Mouse (Mus musculus): ENCODE results near the gene Ndufb4. TPM values are rescaled to one million over a fixed set of nuclear protein-coding genes. Genes with fewer than 3 reads are reported as not detected.

The Ndufb4 gene
- polyA plus RNA-seq, 1 experiment: 93.1 TPM

DNA sequence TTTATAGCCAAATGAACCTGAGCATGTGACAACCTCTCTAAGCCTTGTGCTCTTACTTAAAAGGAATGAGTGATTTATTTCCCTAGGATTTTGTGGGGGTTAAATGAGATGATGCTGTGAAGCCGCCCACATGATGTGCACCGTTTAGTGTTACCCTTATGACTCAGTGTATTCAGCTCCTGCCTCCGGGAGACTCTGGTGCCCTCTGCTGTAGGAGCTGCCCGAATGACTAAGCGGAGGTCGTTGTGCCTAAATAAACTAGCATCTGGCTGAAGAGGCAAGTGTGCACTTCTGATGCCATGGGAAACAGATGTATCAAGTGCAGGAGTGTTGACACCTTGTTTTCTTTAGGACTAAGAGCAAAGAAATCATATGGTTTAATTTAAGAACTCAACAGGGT lies 18.1 kb downstream of the Ndufb4 start:
- DNase-seq (ENCODE audit: low read depth): no peak

DNA sequence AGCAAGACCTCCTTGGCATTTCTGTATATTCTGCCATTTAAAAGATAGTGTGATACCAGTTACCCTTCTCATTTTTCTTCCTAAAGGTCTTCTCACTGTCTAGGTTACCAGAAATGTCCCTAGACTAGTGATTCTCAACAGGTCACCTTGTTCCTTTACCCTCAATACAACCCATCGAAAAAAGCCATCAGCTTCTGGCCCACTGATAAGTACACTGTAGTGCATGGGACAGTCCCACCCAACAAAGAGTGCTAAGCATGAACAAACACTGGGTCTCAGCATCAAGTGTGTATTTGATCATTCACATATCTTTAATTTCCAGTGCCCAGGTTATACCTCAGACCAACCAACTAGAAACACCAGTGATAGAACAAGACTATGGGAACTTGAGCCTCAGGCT lies 19.2 kb downstream of the Ndufb4 start:
- DNase-seq (ENCODE audit: low read depth): no peak

- DNase-seq (ENCODE audit: low read depth): no peak
Measured at GRCm38 (mm10) chr16:37634578-37634977, 19.7 kb downstream of the Ndufb4 start.

- DNase-seq (ENCODE audit: low read depth): no peak
Measured at GRCm38 (mm10) chr16:37629011-37629410, 25.2 kb downstream of the Ndufb4 start.

DNA sequence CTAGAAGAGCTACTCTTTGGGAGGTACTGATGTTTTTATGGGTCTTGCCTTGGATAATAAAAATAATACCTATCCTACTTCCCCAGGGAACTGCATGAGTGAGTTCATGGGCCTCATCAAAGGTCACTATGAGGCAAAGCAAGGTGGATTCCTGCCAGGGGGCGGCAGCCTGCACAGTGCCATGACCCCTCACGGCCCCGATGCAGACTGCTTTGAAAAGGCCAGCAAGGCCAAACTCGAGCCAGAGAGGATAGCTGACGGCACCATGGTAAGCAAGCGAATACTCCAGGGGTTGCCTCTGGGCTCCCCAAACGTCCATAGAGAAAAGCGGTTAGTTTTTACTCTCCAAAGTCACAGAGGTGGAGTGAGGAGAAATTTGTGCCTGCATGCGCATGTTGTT lies 25.9 kb downstream of the Ndufb4 start:
- DNase-seq (ENCODE audit: low read depth): no peak

GRCm38 (mm10) chr16:37626388-37626949 lies 27.8 kb downstream of the Ndufb4 start:
- DNase-seq (ENCODE audit: low read depth): no peak

GRCm38 (mm10) chr16:37622919-37623318 lies 31.3 kb downstream of the Ndufb4 start:
- no peak for DNase-seq (ENCODE audit: low read depth)

GRCm38 (mm10) chr16:37622403-37622802 lies 31.9 kb downstream of the Ndufb4 start:
- DNase-seq (ENCODE audit: low read depth): no peak

DNA sequence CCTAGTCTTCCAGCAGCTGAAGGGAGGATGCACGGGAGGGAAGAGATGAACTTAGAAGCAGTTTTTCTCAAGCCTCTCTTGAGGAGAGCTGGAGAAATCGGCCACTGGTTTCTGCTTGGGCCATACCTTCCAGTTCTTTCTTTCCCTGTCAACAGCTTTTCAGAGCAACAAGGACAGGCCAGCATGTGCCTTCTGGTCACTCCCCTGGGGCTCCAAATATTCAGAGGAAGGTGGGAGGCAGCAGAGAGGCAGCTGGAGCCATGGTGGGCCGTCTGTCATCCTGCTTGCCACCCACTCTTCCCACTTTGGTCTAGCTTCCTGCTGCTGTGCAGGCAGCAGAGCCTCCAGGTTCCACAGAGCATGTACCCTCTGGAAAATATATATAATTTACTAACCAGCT lies 36.6 kb downstream of the Ndufb4 start:
- no peak for DNase-seq (ENCODE audit: low read depth)

DNA sequence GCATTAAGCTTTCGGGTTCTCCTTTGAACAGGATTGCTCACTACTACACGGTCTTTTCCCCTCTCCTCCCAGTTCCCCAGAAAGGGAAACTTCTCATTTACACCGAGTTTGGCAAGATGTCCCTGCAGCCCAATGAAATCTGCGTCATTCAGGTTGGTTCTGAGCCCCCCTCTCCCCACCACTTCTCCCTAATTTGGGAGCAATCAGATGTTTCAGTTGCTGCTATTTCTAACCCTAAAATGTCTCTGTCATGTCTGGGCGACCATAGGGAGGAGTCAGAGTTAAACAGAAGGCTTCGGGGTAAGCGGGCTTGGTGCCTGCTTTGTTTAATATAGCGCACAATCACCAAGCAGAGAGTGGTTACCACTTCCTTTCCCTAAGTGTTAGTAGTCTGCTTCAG lies 38.1 kb downstream of the Ndufb4 start:
- DNase-seq (ENCODE audit: low read depth): no peak

GRCm38 (mm10) chr16:37615429-37615828 lies 38.8 kb downstream of the Ndufb4 start:
- DNase-seq (ENCODE audit: low read depth): no peak

DNA sequence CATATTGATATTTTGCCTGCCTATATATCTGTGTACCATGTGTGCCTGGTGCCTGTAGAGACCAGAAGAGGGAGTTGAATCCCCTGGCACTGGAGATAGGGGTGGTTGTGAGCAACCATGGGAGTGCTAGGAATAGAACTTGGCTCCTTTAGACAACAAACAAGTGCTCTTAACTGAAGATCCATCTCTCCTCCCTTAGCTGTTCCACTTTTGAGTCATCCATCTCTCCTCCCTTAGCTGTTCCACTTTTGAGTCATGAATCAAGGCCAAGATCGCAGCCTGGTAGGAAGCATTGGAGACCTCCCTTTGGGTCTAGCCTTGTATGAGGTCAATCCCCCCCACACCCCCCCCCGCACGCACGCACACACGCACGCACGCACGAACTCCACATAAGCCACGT lies 39.7 kb downstream of the Ndufb4 start:
- DNase-seq (ENCODE audit: low read depth): no peak

GRCm38 (mm10) chr16:37612013-37612412 lies 42.2 kb downstream of the Ndufb4 start:
- DNase-seq (ENCODE audit: low read depth): no peak

DNA sequence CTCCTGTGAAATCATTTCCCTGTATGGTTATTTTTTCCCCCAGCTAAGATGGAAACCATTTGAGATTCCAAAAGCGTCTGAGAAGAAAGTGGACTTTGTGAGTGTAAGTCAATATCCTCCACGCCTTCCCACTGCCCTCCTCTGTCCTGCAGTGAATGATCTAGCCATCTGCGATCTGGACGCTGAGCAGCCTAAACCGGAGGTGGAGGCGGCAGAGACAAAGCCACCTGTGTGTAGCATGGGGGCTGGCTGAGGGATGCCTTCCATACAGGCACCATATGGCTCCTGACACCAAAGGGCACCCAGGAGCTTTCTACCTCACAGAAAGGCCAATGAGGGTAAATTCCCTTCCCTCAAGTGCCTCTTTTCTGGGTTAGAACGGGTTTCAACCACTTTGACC lies 43.2 kb downstream of the Ndufb4 start:
- DNase-seq (ENCODE audit: low read depth): no peak

DNA sequence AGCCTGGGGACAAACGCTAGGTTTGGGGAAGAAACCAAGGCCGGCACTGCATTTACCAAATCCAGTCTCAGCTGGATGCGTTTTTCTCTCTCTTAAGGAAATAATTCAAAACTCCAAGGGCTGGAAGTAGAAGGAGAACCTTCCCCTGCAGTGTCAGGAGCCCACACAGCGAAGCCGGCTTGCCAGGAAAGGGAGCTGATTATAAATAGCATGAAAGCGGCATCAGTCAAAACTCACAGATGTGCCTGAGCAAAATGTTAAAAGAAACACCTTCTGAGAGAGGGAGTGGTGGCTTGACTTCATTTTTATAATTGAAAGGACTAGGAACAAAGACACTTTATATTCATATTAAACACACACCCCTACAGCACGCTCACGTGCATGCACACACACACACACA lies 43.9 kb downstream of the Ndufb4 start:
- no peak for DNase-seq (ENCODE audit: low read depth)

DNA sequence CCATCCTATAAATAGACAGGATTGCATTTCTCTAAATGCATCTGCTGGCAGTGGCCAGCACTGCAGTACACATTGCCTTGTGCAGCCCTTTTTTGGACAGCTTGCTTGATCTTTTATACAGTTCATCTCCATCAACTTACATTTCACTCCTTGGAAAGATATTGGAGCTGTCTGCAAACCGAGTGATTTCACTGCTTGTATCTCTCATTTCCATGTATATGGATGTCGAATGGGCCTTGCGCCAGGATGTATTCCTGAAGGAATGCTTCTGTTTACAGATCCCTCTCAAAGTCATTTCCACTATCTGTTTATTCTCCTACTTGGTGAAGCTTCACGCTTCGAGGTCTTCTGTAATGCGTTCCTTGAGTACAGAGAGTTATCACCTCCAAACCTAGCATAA lies 50.0 kb downstream of the Ndufb4 start:
- DNase-seq (ENCODE audit: low read depth): no peak

- no peak for DNase-seq (ENCODE audit: low read depth)
Measured at GRCm38 (mm10) chr16:37603431-37603830, 50.8 kb downstream of the Ndufb4 start.

DNA sequence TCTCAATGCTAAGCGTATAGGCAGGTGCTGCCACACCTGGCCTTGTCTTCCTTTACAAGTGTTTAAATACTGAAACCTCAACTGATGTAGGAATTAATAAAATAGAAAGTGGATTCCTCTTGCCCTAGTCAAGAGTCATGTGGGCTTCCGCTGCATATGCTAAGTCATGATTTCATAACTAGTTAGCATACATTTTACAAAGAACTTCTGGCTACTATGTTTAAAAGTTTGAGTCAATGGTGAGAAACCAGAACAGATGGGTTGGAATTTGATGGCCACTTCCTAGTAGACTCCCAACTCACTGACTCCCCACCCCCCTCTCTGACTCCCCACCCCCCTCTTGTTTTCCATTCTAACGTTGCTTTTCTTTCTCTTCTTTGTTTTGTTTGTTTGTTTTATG lies 54.9 kb downstream of the Ndufb4 start:
- no peak for DNase-seq (ENCODE audit: low read depth)

DNA sequence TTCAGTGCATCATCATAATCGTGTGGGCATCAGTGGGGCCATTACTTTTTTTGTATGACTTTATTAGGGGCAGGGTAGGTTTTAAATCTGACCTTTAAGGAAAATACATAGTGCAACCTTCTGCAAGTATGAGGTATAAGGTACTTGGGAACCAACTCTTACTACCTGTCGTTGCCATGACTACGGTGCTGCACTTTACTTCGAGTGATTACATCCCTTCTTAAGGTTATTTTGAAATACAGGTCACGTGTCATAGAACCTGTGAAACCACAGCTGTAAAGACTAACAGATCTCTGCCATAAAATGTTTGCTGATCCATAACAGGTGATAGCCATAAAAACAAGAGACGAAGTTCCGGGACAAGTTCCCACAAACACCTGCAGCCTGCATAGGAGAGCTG lies 55.8 kb downstream of the Ndufb4 start:
- no peak for DNase-seq (ENCODE audit: low read depth)

DNA sequence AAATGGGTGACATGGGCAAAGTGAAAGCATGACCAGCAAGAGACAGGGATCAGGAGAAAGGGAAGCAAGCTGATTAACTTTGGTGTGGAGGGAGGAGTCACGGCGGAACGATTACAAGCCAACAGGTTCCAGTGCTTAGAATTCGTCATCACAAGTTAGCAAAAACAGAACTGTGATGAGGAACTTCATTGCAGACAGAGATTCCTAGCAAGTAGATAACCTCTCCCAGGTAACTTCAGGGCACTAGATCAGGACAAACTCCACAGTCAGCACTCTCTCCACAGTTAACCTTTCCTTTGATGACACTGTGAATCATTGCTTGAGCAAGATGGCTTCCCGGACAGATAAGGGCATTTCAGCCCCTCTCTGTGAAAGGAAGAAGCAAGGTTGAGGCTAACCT lies 56.8 kb downstream of the Ndufb4 start:
- DNase-seq (ENCODE audit: low read depth): no peak

Data from gonadal fat pad, adult 2 months (tissue).